Mouse (Mus musculus): ENCODE data around the gene Ksr1.

- no peak for TF ChIP-seq CTCF (IDR thresholded peaks at IDR 0.05; ENCODE audit: control insufficient read depth, insufficient read depth, low read length)
- TF ChIP-seq POLR2A (IDR thresholded peaks at IDR 0.05; ENCODE audit: borderline replicate concordance, control insufficient read depth, low read depth, low read length): no peak
These were observed 88.4 kb downstream of the Ksr1 start for GRCm38 (mm10) chr11:79057809-79058208.

Measured in bone marrow, adult 2 months (tissue).